Mouse (Mus musculus): ENCODE data around the gene Vwa3b.
"Not testable (repeated sequence)": the region's sequence is repeated elsewhere in the genome, so short reads cannot be mapped to it uniquely, and the experiment has no call there.

Vwa3b gene

GRCm38 (mm10) chr1:37001636-37002315, 24.6 kb upstream of the Vwa3b start:
- POLR2A ChIA-PET, result interaction anchor here in 3 of 4 experiments (0.7 to 4.1 kb wide), 10 partner anchors 8 to 59 kb away, joined by 3 to 67 read pairs (median 4); no protein-coding TSS in a partner anchor
- CTCF ChIA-PET, result no interaction called here

- POLR2A ChIA-PET, result interaction anchor here (0.6 to 4.1 kb wide), 10 partner anchors 8 to 87 kb away, joined by 3 to 67 read pairs (median 4); no protein-coding TSS in a partner anchor
- CTCF ChIA-PET, result no interaction called here
These were observed 23.9 kb upstream of the Vwa3b start for GRCm38 (mm10) chr1:37002316-37003008.

GRCm38 (mm10) chr1:37004533-37004932, 21.9 kb upstream of the Vwa3b start:
- CTCF ChIA-PET, result interaction anchor here in 1 of 4 experiments (0.8 kb wide), 1 partner anchor 17 kb away, joined by 3 read pairs; no protein-coding TSS in a partner anchor
- POLR2A ChIA-PET, result interaction anchor here (0.6 to 1.4 kb wide), 8 partner anchors 8 to 414 kb away, joined by 3 to 5 read pairs (median 3); no protein-coding TSS in a partner anchor

- ChIA-PET POLR2A (interaction anchor here (0.6 to 1.4 kb wide), 8 partner anchors 9 to 413 kb away, joined by 3 to 5 read pairs (median 3); no protein-coding TSS in a partner anchor), CTCF (interaction anchor here in 1 of 4 experiments (0.8 kb wide), 1 partner anchor 18 kb away, joined by 3 read pairs; no protein-coding TSS in a partner anchor)
These were observed 21.4 kb upstream of the Vwa3b start for GRCm38 (mm10) chr1:37005036-37005435.

- CTCF ChIA-PET, result not testable (repeated sequence)
- POLR2A ChIA-PET, result interaction anchor here in 2 of 4 experiments (1.0 to 1.4 kb wide), 2 partner anchors 19 to 20 kb away, joined by 3 read pairs; no protein-coding TSS in a partner anchor
These were observed 19.9 kb upstream of the Vwa3b start for GRCm38 (mm10) chr1:37006529-37006928.

GRCm38 (mm10) chr1:37009880-37010279, 16.5 kb upstream of the Vwa3b start:
- ChIA-PET CTCF (interaction anchor here in 2 of 4 experiments (0.8 to 1.5 kb wide), 2 partner anchors 8 to 22 kb away, joined by 3 to 4 read pairs; no protein-coding TSS in a partner anchor), POLR2A (interaction anchor here in 3 of 4 experiments (0.5 to 2.4 kb wide), 30 partner anchors 8 to 185 kb away, joined by 3 to 21 read pairs (median 4); partner anchors contain the start of gene Tmem131 (in 1 of the 3))

- CTCF ChIA-PET, result no interaction called here
These were observed 14.7 kb upstream of the Vwa3b start for GRCm38 (mm10) chr1:37011626-37012209.

GRCm38 (mm10) chr1:37013006-37013405, 13.4 kb upstream of the Vwa3b start:
- POLR2A ChIA-PET, result interaction anchor here in 2 of 4 experiments (0.5 to 1.5 kb wide), 3 partner anchors 9 to 80 kb away, joined by 3 read pairs; no protein-coding TSS in a partner anchor
- CTCF ChIA-PET, result interaction anchor here in 1 of 4 experiments (0.6 kb wide), 1 partner anchor 1126 kb away, joined by 3 read pairs; no protein-coding TSS in a partner anchor

More at GRCm38 (mm10) chr1:37011626-37012209, 14.7 kb upstream of the Vwa3b start:
- POLR2A ChIA-PET, result interaction anchor here in 2 of 4 experiments (0.6 to 0.9 kb wide), 2 partner anchors 15 to 16 kb away, joined by 3 read pairs; no protein-coding TSS in a partner anchor

GRCm38 (mm10) chr1:37013687-37014086, 12.7 kb upstream of the Vwa3b start:
- ChIA-PET CTCF (interaction anchor here in 1 of 4 experiments (0.6 kb wide), 1 partner anchor 1126 kb away, joined by 3 read pairs; no protein-coding TSS in a partner anchor), POLR2A (interaction anchor here in 3 of 4 experiments (0.5 to 1.5 kb wide), 7 partner anchors 8 to 141 kb away, joined by 3 read pairs; no protein-coding TSS in a partner anchor)

- ChIA-PET POLR2A (interaction anchor here in 2 of 4 experiments (1.2 to 2.0 kb wide), 3 partner anchors 9 to 86 kb away, joined by 3 to 9 read pairs (median 8); no protein-coding TSS in a partner anchor), CTCF (interaction anchor here in 1 of 4 experiments (1.2 kb wide), 1 partner anchor 9 kb away, joined by 3 read pairs; no protein-coding TSS in a partner anchor)
These were observed 7.4 kb upstream of the Vwa3b start for GRCm38 (mm10) chr1:37019017-37019416.

- ChIA-PET POLR2A (interaction anchor here in 1 of 4 experiments (2.5 kb wide), 1 partner anchor 35 kb away, joined by 11 read pairs; no protein-coding TSS in a partner anchor), CTCF (no interaction called here)
These were observed 3.7 kb upstream of the Vwa3b start for GRCm38 (mm10) chr1:37022704-37023103.

- CTCF ChIA-PET, result no interaction called here
- POLR2A ChIA-PET, result interaction anchor here in 1 of 4 experiments (1.1 to 1.3 kb wide), 2 partner anchors 15 to 173 kb away, joined by 3 to 4 read pairs; no protein-coding TSS in a partner anchor
These were observed 1.7 kb upstream of the Vwa3b start for GRCm38 (mm10) chr1:37024736-37025135.

- POLR2A ChIA-PET, result interaction anchor here in 3 of 4 experiments (0.8 to 1.3 kb wide), 5 partner anchors 15 to 174 kb away, joined by 3 to 4 read pairs (median 3); no protein-coding TSS in a partner anchor
- CTCF ChIA-PET, result no interaction called here
These were observed 1.0 kb upstream of the Vwa3b start for GRCm38 (mm10) chr1:37025376-37025775.

GRCm38 (mm10) chr1:37026866-37027265, 470 bp downstream of the Vwa3b start:
- CTCF ChIA-PET, result interaction anchor here in 1 of 4 experiments (0.6 kb wide), 1 partner anchor 526 kb away, joined by 4 read pairs; no protein-coding TSS in a partner anchor
- POLR2A ChIA-PET, result interaction anchor here in 2 of 4 experiments (0.6 to 1.8 kb wide), 4 partner anchors 15 to 77 kb away, joined by 3 to 5 read pairs (median 4); no protein-coding TSS in a partner anchor

- ChIA-PET POLR2A (interaction anchor here in 3 of 4 experiments (0.5 to 1.8 kb wide), 7 partner anchors 14 to 406 kb away, joined by 3 to 6 read pairs (median 4); no protein-coding TSS in a partner anchor), CTCF (interaction anchor here in 1 of 4 experiments (0.6 kb wide), 1 partner anchor 96 kb away, joined by 3 read pairs; no protein-coding TSS in a partner anchor)
These were observed 2.2 kb downstream of the Vwa3b start for GRCm38 (mm10) chr1:37028439-37029153.

GRCm38 (mm10) chr1:37029154-37029907, 2.9 kb downstream of the Vwa3b start:
- CTCF ChIA-PET, result no interaction called here

GRCm38 (mm10) chr1:37029942-37030341, 3.5 kb downstream of the Vwa3b start:
- POLR2A ChIA-PET, result interaction anchor here in 1 of 4 experiments (1.0 kb wide), 1 partner anchor 10 kb away, joined by 3 read pairs; no protein-coding TSS in a partner anchor
- CTCF ChIA-PET, result no interaction called here

More at GRCm38 (mm10) chr1:37029154-37029907, 2.9 kb downstream of the Vwa3b start:
- POLR2A ChIA-PET, result interaction anchor here in 2 of 4 experiments (0.6 to 1.4 kb wide), 3 partner anchors 10 to 71 kb away, joined by 3 read pairs; no protein-coding TSS in a partner anchor
